Mouse (Mus musculus) MEL (cell line): Measurements from ENCODE around the gene 1700023F06Rik. TPM values are rescaled to one million over a fixed set of nuclear protein-coding genes. Genes with fewer than 3 reads are reported as not detected.

Experiments
- DNase-seq: peaks from one replicate; pipeline ENCODE4 v3.0.0; 2011; ENCODE audit warnings: low read depth, low spot score
- H3K27ac ChIP-seq: 2 replicates; pipeline ENCODE4 v1.5.1; 2012; ENCODE audit warnings: low read depth, mild to moderate bottlenecking, control low read depth, low read length, moderate library complexity; ENCODE audit not compliant: control insufficient read depth
- H3K27me3 ChIP-seq, 2 experiments: fragments of 150-350 bp in 1 of 2; sonication (generic) in 1 of 2; 2 replicates each; pipeline ENCODE4 v1.6.1; 2012; ENCODE audit warnings: low read length in 2 of 2, mild to moderate bottlenecking in 2 of 2, improper control_type of control experiment in 1 of 2, moderate library complexity in 1 of 2; ENCODE audit not compliant: insufficient read depth in 2 of 2, control insufficient read depth in 1 of 2
- H3K36me3 ChIP-seq, 2 experiments: 2 replicates each; pipeline ENCODE4 v1.6.1; 2012 to 2014; ENCODE audit warnings: low read length in 2 of 2, improper control_type of control experiment in 1 of 2, inconsistent platforms in 1 of 2, mild to moderate bottlenecking in 1 of 2; ENCODE audit not compliant: insufficient read depth in 2 of 2, control insufficient read depth in 1 of 2
- H3K4me1 ChIP-seq, 2 experiments: fragments of 150-350 bp in 1 of 2; sonication (generic) in 1 of 2; 2 replicates each; pipeline ENCODE4 v1.6.1; 2012; ENCODE audit warnings: low read length in 2 of 2, improper control_type of control experiment in 1 of 2, mild to moderate bottlenecking in 1 of 2; ENCODE audit not compliant: insufficient read depth in 2 of 2, control insufficient read depth in 1 of 2
- H3K4me3 ChIP-seq, 2 experiments: fragments of 150-350 bp in 1 of 2; sonication (generic) in 1 of 2; 2 replicates each; pipeline ENCODE4 v1.5.1; 2012; ENCODE audit warnings: low read depth in 2 of 2, low read length in 2 of 2, mild to moderate bottlenecking in 2 of 2, moderate library complexity in 2 of 2, control low read depth in 1 of 2, improper control_type of control experiment in 1 of 2; ENCODE audit not compliant: control insufficient read depth in 1 of 2, insufficient read depth in 1 of 2
- H3K79me2 ChIP-seq: 2 replicates; pipeline ENCODE4 v1.6.1; 2012; ENCODE audit warnings: mild to moderate bottlenecking, low read length, moderate library complexity; ENCODE audit not compliant: control insufficient read depth, poor library complexity, insufficient read depth
- H3K9ac ChIP-seq: 2 replicates; pipeline ENCODE4 v1.6.1; 2012; ENCODE audit warnings: low read depth, mild to moderate bottlenecking, control low read depth, low read length, moderate library complexity; ENCODE audit not compliant: control insufficient read depth, poor library complexity, severe bottlenecking
- H3K9me3 ChIP-seq: fragments of 150-350 bp; sonication (generic); replicated peaks from 2 replicates; pipeline ENCODE4 v1.6.1; 2012; ENCODE audit warnings: mild to moderate bottlenecking, low read length, improper control_type of control experiment, moderate library complexity; ENCODE audit not compliant: insufficient read depth
- BHLHE40 ChIP-seq: IDR thresholded peaks from 2 replicates; pipeline ENCODE4 v1.6.1; 2012; ENCODE audit warnings: low read depth, mild to moderate bottlenecking, inconsistent platforms, low read length, improper control_type of control experiment, borderline replicate concordance
- CHD1 ChIP-seq: IDR thresholded peaks from 2 replicates; pipeline ENCODE4 v1.6.1; 2012; ENCODE audit warnings: low read depth, mild to moderate bottlenecking, inconsistent platforms, low read length, improper control_type of control experiment
- EP300 ChIP-seq, 2 experiments: IDR thresholded peaks; 2 replicates each; pipeline ENCODE4 v1.6.1; 2011; ENCODE audit warnings: improper control_type of control experiment in 2 of 2, low read length in 2 of 2, low read depth in 1 of 2, mild to moderate bottlenecking in 1 of 2
- ETS1 ChIP-seq: IDR thresholded peaks from 2 replicates; pipeline ENCODE4 v1.6.1; 2012; ENCODE audit warnings: low read depth, mild to moderate bottlenecking, inconsistent platforms, low read length, improper control_type of control experiment, moderate library complexity
- GABPA ChIP-seq: IDR thresholded peaks from 2 replicates; pipeline ENCODE4 v1.6.1; 2012; ENCODE audit warnings: low read depth, mild to moderate bottlenecking, inconsistent platforms, low read length, improper control_type of control experiment, moderate library complexity
- HCFC1 ChIP-seq: IDR thresholded peaks from 2 replicates; pipeline ENCODE4 v1.6.1; 2012; ENCODE audit warnings: low read depth, mild to moderate bottlenecking, inconsistent platforms, low read length, improper control_type of control experiment, moderate library complexity
- JUND ChIP-seq: IDR thresholded peaks from 2 replicates; pipeline ENCODE4 v1.6.1; 2011; ENCODE audit warnings: low read depth, mild to moderate bottlenecking, improper control_type of control experiment, low read length
- KAT2A ChIP-seq: conservative IDR thresholded peaks from 2 replicates; pipeline ENCODE4 v1.6.1; 2012; ENCODE audit warnings: low read depth, low read length, improper control_type of control experiment, inconsistent platforms
- MEF2A ChIP-seq: IDR thresholded peaks from 2 replicates; pipeline ENCODE4 v1.6.1; 2014; ENCODE audit warnings: low read depth, mild to moderate bottlenecking, inconsistent platforms, low read length, improper control_type of control experiment; ENCODE audit not compliant: poor library complexity, insufficient replicate concordance, severe bottlenecking; ENCODE audit errors: extremely low read depth
- MYB ChIP-seq: IDR thresholded peaks from 2 replicates; pipeline ENCODE4 v1.6.1; 2011; ENCODE audit warnings: mild to moderate bottlenecking, low read depth, low read length, improper control_type of control experiment
- MYC ChIP-seq: IDR thresholded peaks from 2 replicates; pipeline ENCODE4 v1.6.1; 2011; ENCODE audit warnings: low read depth, mild to moderate bottlenecking, low read length, improper control_type of control experiment, moderate library complexity
- NRF1 ChIP-seq: IDR thresholded peaks from 2 replicates; pipeline ENCODE4 v1.6.1; 2014; ENCODE audit warnings: low read depth, mild to moderate bottlenecking, inconsistent platforms, low read length, improper control_type of control experiment, moderate library complexity; ENCODE audit not compliant: poor library complexity, insufficient read depth, severe bottlenecking
- RAD21 ChIP-seq: IDR thresholded peaks from 2 replicates; pipeline ENCODE4 v1.6.1; 2011; ENCODE audit warnings: mild to moderate bottlenecking, low read depth, low read length, improper control_type of control experiment
- SIN3A ChIP-seq: IDR thresholded peaks from 2 replicates; pipeline ENCODE4 v1.6.1; 2012; ENCODE audit warnings: low read length, improper control_type of control experiment, inconsistent platforms
- SMC3 ChIP-seq: IDR thresholded peaks from 2 replicates; pipeline ENCODE4 v1.6.1; 2011; ENCODE audit warnings: low read depth, low read length, improper control_type of control experiment
- TAL1 ChIP-seq: IDR thresholded peaks from 2 replicates; pipeline ENCODE4 v1.6.1; 2012; ENCODE audit warnings: mild to moderate bottlenecking, inconsistent platforms, low read length, moderate library complexity, mixed read lengths
- TCF12 ChIP-seq: IDR thresholded peaks from 2 replicates; pipeline ENCODE4 v1.6.1; 2014; ENCODE audit warnings: low read depth, mild to moderate bottlenecking, inconsistent platforms, low read length, improper control_type of control experiment, moderate library complexity
- USF2 ChIP-seq, 2 experiments: IDR thresholded peaks; 2 replicates each; pipeline ENCODE4 v1.6.1; 2011 to 2012; ENCODE audit warnings: improper control_type of control experiment in 2 of 2, low read length in 2 of 2, borderline replicate concordance in 1 of 2, inconsistent platforms in 1 of 2, low read depth in 1 of 2, mild to moderate bottlenecking in 1 of 2; ENCODE audit not compliant: insufficient read depth in 1 of 2
- ZC3H11A ChIP-seq: IDR thresholded peaks from 2 replicates; pipeline ENCODE4 v1.6.1; 2012; ENCODE audit warnings: low read depth, mild to moderate bottlenecking, inconsistent platforms, low read length, improper control_type of control experiment
- ZKSCAN1 ChIP-seq: IDR thresholded peaks from 2 replicates; pipeline ENCODE4 v1.6.1; 2012; ENCODE audit warnings: low read depth, mild to moderate bottlenecking, inconsistent platforms, low read length, improper control_type of control experiment, moderate library complexity
- ZMIZ1 ChIP-seq: IDR thresholded peaks from 2 replicates; pipeline ENCODE4 v1.6.1; 2012; ENCODE audit warnings: low read depth, mild to moderate bottlenecking, inconsistent platforms, low read length, improper control_type of control experiment, moderate library complexity
- polyA plus RNA-seq, 2 experiments: library from polyadenylated mRNA; stranded (reverse) in 1 of 2; unstranded in 1 of 2; fragments of >175 nt in 1 of 2; fragments of >200 nt in 1 of 2; gene quantifications; 2 replicates each; pipeline versions ENCODE4 v1.2.1 to v1.2.4; 2012; ENCODE audit warnings: low replicate concordance in 2 of 2, low read depth in 1 of 2; ENCODE audit not compliant: insufficient read length in 2 of 2, insufficient read depth in 1 of 2, missing spikeins in 1 of 2
- total RNA-seq: library from RNA; depleted of rRNA; stranded (reverse); fragments of 300-350 nt; gene quantifications from 2 replicates; pipeline ENCODE4 v1.2.3, GENCODE M21; 2012

The 1700023F06Rik gene
- total and polyA plus RNA-seq, 3 experiments = not detected

- TF ChIP-seq MYC (peak; percentile 46; the same call in 1 of the 2 replicates), SMC3 (no peak), ZMIZ1 (no peak), TAL1 (peak; percentile 84)
Observed at GRCm38 (mm10) chr11:103257938-103258481, 49.7 kb upstream of the 1700023F06Rik start (continued).

- TF ChIP-seq BHLHE40 (no peak), MEF2A (no peak), RAD21 (no peak), MYB (no peak), SIN3A (no peak), USF2 (IDR thresholded peaks at IDR 0.05; ENCODE audit: borderline replicate concordance in 1 of 2, insufficient read depth in 1 of 2, low read depth in 1 of 2, low read length in 2 of 2) (no peak), ETS1 (no peak), NRF1 (no peak), ZMIZ1 (no peak), JUND (no peak), EP300 (IDR thresholded peaks at IDR 0.05; ENCODE audit: low read depth in 1 of 2, low read length in 2 of 2) (no peak), ZKSCAN1 (no peak), GABPA (no peak), ZC3H11A (no peak), TCF12 (no peak), CHD1 (no peak), HCFC1 (no peak), KAT2A (no peak)
- DNase-seq = no peak
Observed at GRCm38 (mm10) chr11:103253605-103254004, 45.2 kb upstream of the 1700023F06Rik start.

More at GRCm38 (mm10) chr11:103253605-103254004, 45.2 kb upstream of the 1700023F06Rik start:
- H3K9ac ChIP-seq = no peak overlapping the region
- H3K4me3 ChIP-seq = no peak overlapping the region
- no peaks in the 10 kb centered on the region for H3K9me3 ChIP-seq
- H3K79me2 ChIP-seq = no peaks in the 10 kb centered on the region; the same call in 1 of the 2 replicates
- H3K36me3 ChIP-seq = peaks cover 0 to 18% of the 10 kb centered on the region in 2 experiments; a peak in 2 of 4 replicates
- H3K4me1 ChIP-seq = peaks cover 0 to 23% of the 10 kb centered on the region in 2 experiments; a peak in 3 of 4 replicates
- no peak overlapping the region for H3K27ac ChIP-seq
- no peaks in the 10 kb centered on the region for H3K27me3 ChIP-seq
